Mouse (Mus musculus) liver, embryonic 14.5 days (tissue): Measurements from ENCODE around the gene Mrps23.

Source experiments
- CTCF ChIP-seq: IDR thresholded peaks from 2 replicates; pipeline ENCODE4 v1.5.1; 2016; ENCODE audit warnings: antibody characterized with exemption, low read depth, control low read depth
- EP300 ChIP-seq: IDR thresholded peaks from 2 replicates; pipeline ENCODE4 v1.6.1; 2016; ENCODE audit warnings: antibody characterized with exemption, low read depth

DNA sequence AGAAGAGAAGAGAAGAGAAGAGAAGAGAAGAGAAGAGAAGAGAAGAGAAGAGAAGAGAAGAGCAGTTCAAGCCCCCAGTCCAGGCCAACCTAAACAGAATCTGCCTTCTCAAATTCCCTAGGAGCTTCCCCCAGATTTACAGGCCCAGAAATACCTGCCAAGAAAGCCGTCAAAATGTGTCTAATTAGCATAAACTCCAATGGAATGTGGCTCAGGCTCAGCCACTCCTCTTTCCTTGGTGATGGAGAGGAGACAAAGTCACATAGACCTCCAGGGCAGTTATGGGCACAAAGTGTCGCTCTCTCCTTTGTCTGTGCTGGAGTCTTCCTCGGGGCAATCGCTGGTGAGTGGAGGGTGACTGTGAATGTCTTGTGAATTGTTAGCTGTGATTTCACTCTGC is 6.0 kb upstream of the Mrps23 start:
- TF ChIP-seq CTCF (no peak), EP300 (no peak)
